Comparison of ENCODE assay signal across 18 mouse cellular contexts in genomic region chr1:94503379-94504079, GRCm38 (mm10).
DNase-seq lines count a peak whose midpoint lies in the region; ATAC-seq lines count a peak whose summit lies in the region.
"Had no signal": no experiment of that assay in that cellular context is flagged by ENCODE, and none has a peak within 500 bp of the region (broad histone marks: within the 10 kb centered on the region; RNA-seq: fewer than 3 reads in every experiment).

No protein-coding gene starts in this region.

- H3K4me1 ChIP-seq in embryonic facial prominence, embryonic 14.5 days (ENCODE audit: control insufficient read depth, insufficient read depth, low read length): no peaks in the 10 kb centered on the region
- H3K4me1 ChIP-seq in embryonic facial prominence, embryonic 10.5 days: no peaks in the 10 kb centered on the region
- H3K4me1 ChIP-seq in hindbrain, embryonic 16.5 days (ENCODE audit: control insufficient read depth, insufficient read depth, low read depth, low read length): no peaks in the 10 kb centered on the region
- H3K4me1 ChIP-seq: heart, embryonic 10.5 days had no signal

- H3K4me2 ChIP-seq in embryonic facial prominence, embryonic 14.5 days (ENCODE audit: low read depth, low read length): no peak overlapping the region
- no peak overlapping the region for H3K4me2 ChIP-seq in hindbrain, embryonic 16.5 days (ENCODE audit: low read length)

- no peak overlapping the region for H3K4me3 ChIP-seq in embryonic facial prominence, embryonic 14.5 days (ENCODE audit: low read depth, low read length)
- H3K4me3 ChIP-seq in embryonic facial prominence, embryonic 10.5 days: no peak overlapping the region
- no peak overlapping the region for H3K4me3 ChIP-seq in hindbrain, embryonic 16.5 days (ENCODE audit: low read length)
- H3K4me3 ChIP-seq: heart, embryonic 10.5 days; layer of hippocampus, adult 2 months; left cerebral cortex, adult 2 months; myocyte had no signal

- no peaks in the 10 kb centered on the region for H3K36me3 ChIP-seq in embryonic facial prominence, embryonic 14.5 days (ENCODE audit: control insufficient read depth, insufficient read depth, low read length)
- no peaks in the 10 kb centered on the region for H3K36me3 ChIP-seq in embryonic facial prominence, embryonic 10.5 days (replicated peaks)
- H3K36me3 ChIP-seq in hindbrain, embryonic 16.5 days (ENCODE audit: control insufficient read depth, insufficient read depth, low read length): no peaks in the 10 kb centered on the region
- H3K36me3 ChIP-seq: heart, embryonic 10.5 days had no signal

- no peak overlapping the region for H3K9ac ChIP-seq in embryonic facial prominence, embryonic 14.5 days (ENCODE audit: low read depth, low read length)
- no peak overlapping the region for H3K9ac ChIP-seq in hindbrain, embryonic 16.5 days (ENCODE audit: low read depth, low read length)

- 65% methylated on average over 6 of the region's 6 CpGs for WGBS in embryonic facial prominence, embryonic 14.5 days
- WGBS in embryonic facial prominence, embryonic 10.5 days: 77% methylated on average over 6 of the region's 6 CpGs
- WGBS in hindbrain, embryonic 16.5 days: 40% methylated on average over 6 of the region's 6 CpGs

- DNase-seq in embryonic facial prominence, embryonic 14.5 days (ENCODE audit: low spot score): peak; percentile 7
- no peak for DNase-seq in embryonic facial prominence, embryonic 10.5 days (ENCODE audit: low spot score)
- DNase-seq in retina, postnatal 1 day: peak; percentile 71
- DNase-seq in retina, embryonic 14.5 days (ENCODE audit: low spot score): no peak
- DNase-seq in retina, postnatal 7 days (ENCODE audit: low read depth, low spot score): peak; percentile 13
- DNase-seq in right cerebral cortex, postnatal 10 days (ENCODE audit: low spot score in 2 of 2): no peak
- no peak for DNase-seq in adrenal gland, adult (ENCODE audit: inconsistent age in 2 of 2, low spot score in 1 of 2)
- DNase-seq: cerebellum, postnatal 25 days; liver; lung, adult 2 months had no signal

- no peak for ATAC-seq in embryonic facial prominence, embryonic 14.5 days (ENCODE audit: low read depth)
- peak; percentile 79 for ATAC-seq in hindbrain, embryonic 16.5 days
- ATAC-seq: intestine, embryonic 16.5 days; Patski had no signal

- H3K27ac ChIP-seq in embryonic facial prominence, embryonic 14.5 days (replicated peaks; ENCODE audit: low read depth, low read length): no peak overlapping the region
- no peak overlapping the region for H3K27ac ChIP-seq in embryonic facial prominence, embryonic 10.5 days (replicated peaks)
- no peak overlapping the region for H3K27ac ChIP-seq in hindbrain, embryonic 16.5 days (ENCODE audit: low read depth, low read length)
- H3K27ac ChIP-seq: heart, embryonic 10.5 days; kidney, postnatal 0 days; layer of hippocampus, adult 2 months; left cerebral cortex, adult 2 months had no signal

- no peaks in the 10 kb centered on the region for H3K27me3 ChIP-seq in embryonic facial prominence, embryonic 14.5 days (replicated peaks; ENCODE audit: control insufficient read depth, insufficient read depth, low read length)
- H3K27me3 ChIP-seq in embryonic facial prominence, embryonic 10.5 days (replicated peaks; ENCODE audit: low read depth, poor library complexity, severe bottlenecking): no peaks in the 10 kb centered on the region
- no peaks in the 10 kb centered on the region for H3K27me3 ChIP-seq in hindbrain, embryonic 16.5 days (replicated peaks; ENCODE audit: control insufficient read depth, insufficient read depth, low read length)
- H3K27me3 ChIP-seq: Patski had no signal

- no peaks in the 10 kb centered on the region for H3K9me3 ChIP-seq in embryonic facial prominence, embryonic 14.5 days (ENCODE audit: control insufficient read depth, low read length)
- H3K9me3 ChIP-seq in embryonic facial prominence, embryonic 10.5 days: no peaks in the 10 kb centered on the region
- H3K9me3 ChIP-seq in hindbrain, embryonic 16.5 days (ENCODE audit: control insufficient read depth, low read length): no peaks in the 10 kb centered on the region
- H3K9me3 ChIP-seq: heart, embryonic 10.5 days had no signal

Comparison
In these comparisons a context has a peak if more than half of its experiments do, and no peak if none do; other contexts are left out.
1. DNase-seq: peak in embryonic facial prominence, embryonic 14.5 days (single experiment), retina, postnatal 1 day (single experiment) and retina, postnatal 7 days (single experiment); none in embryonic facial prominence, embryonic 10.5 days (single experiment), retina, embryonic 14.5 days (single experiment), right cerebral cortex, postnatal 10 days (0 of 2) and adrenal gland, adult (0 of 2).